Mouse (Mus musculus): ENCODE data around the gene Flt1. TPM values are rescaled to one million over a fixed set of nuclear protein-coding genes. Genes with fewer than 3 reads are reported as not detected.

Flt1 gene
- polyA plus RNA-seq, 1 experiment from 2014 or later, result 11.2 TPM

DNA sequence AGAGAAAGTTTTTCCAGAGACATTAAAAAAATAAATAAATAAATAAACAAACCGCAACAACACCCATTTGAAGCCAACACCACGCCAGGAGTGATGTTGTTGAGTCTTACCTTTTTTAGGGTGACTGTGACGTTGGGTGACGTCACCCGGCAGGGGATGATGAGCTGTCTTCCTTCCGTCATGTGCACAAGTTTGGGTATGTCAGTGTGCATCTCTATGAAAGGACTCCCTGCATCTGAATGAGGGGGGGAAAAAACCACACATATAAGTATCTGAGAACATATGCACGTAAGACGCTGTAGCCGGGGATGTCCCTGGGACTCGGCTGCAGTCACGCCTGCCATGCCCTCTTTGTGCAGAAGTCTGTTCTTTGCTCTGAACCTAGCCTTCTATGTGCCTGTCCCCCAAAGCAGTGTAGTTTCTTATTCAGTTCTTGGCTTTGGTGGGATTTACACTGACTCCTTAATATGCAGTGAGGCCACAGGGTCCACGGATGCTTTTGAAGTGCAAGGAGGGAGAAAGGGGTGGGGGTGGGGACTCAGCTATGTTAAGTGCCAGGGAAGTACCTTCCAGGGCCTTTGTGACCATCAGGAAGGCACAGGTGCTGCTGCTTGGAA, 42.0 kb downstream of the Flt1 start:
- no peak overlapping the region for H3K4me3 ChIP-seq (ENCODE audit: low read depth, low read length)
- H3K27ac ChIP-seq (ENCODE audit: low read depth, low read length), result no peak overlapping the region
- DNase-seq (ENCODE audit: low spot score, missing footprints) (no peak), ATAC-seq (ENCODE audit: low FRiP score) (no peak)
- H3K9me3 ChIP-seq (ENCODE audit: control insufficient read depth, low read length), result no peaks in the 10 kb centered on the region
- 83% methylated on average over 12 of the region's 12 CpGs for WGBS
- H3K27me3 ChIP-seq (ENCODE audit: control insufficient read depth, insufficient read depth, low read length), result no peaks in the 10 kb centered on the region
- H3K4me1 ChIP-seq (ENCODE audit: control insufficient read depth, insufficient read depth, low read length), result no peaks in the 10 kb centered on the region
- no peak overlapping the region for H3K4me2 ChIP-seq
- H3K9ac ChIP-seq (ENCODE audit: low read length), result no peak overlapping the region
- no peaks in the 10 kb centered on the region for H3K36me3 ChIP-seq (ENCODE audit: control insufficient read depth, insufficient read depth, low read length)

DNA sequence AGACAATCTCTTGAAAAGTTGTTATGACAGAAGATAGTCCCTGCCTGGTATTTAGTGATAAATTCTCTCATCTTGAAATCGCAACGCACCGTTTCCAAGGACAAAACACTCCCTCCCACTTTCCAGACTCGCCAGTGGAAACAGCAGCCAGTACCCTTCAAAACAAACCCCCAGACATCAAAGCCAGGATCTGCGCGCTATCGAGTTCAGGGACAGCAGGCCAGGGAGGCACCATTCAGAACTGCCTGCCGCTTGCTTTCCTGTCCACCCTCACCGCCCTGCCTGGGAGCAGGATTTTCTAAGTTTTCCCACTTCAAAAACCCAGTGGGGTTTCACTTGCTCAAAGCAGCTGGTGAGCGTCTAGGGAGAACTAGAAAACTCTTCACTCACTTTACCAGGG, 44.6 kb downstream of the Flt1 start:
- ATAC-seq (ENCODE audit: low FRiP score) (no peak), DNase-seq (ENCODE audit: low spot score, missing footprints) (no peak)
- WGBS, result 48% methylated on average over 10 of the region's 10 CpGs
- Histone ChIP-seq H3K9me3 (ENCODE audit: control insufficient read depth, low read length) (no peaks in the 10 kb centered on the region), H3K27ac (ENCODE audit: low read depth, low read length) (no peak overlapping the region), H3K4me3 (ENCODE audit: low read depth, low read length) (no peak overlapping the region), H3K27me3 (ENCODE audit: control insufficient read depth, insufficient read depth, low read length) (no peaks in the 10 kb centered on the region), H3K36me3 (ENCODE audit: control insufficient read depth, insufficient read depth, low read length) (no peaks in the 10 kb centered on the region), H3K4me1 (ENCODE audit: control insufficient read depth, insufficient read depth, low read length) (no peaks in the 10 kb centered on the region), H3K9ac (ENCODE audit: low read length) (no peak overlapping the region), H3K4me2 (no peak overlapping the region)

DNA sequence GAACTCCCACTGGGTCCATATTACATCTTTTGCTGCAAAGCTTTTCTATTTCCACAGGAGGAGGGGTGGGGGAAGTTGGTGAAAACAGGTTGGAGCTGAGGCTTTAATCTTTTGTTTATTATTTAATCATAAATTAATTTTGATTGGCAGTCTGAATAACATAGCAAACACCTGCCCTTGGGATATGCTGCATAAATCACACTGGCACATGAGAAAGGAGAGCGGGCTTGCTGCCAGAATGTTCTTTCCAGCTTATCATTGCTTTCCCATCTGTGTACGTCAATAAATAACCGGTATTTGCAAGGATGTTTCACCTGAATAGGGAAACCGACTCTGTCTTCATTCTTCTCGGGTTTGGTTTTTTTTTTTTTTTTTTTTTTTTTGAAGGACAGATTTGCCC, 45.1 kb downstream of the Flt1 start:
- WGBS, result 90% methylated on average over 5 of the region's 5 CpGs
- Histone ChIP-seq H3K4me3 (ENCODE audit: low read depth, low read length) (no peak overlapping the region), H3K9me3 (ENCODE audit: control insufficient read depth, low read length) (no peaks in the 10 kb centered on the region), H3K27ac (ENCODE audit: low read depth, low read length) (no peak overlapping the region), H3K4me2 (no peak overlapping the region), H3K27me3 (ENCODE audit: control insufficient read depth, insufficient read depth, low read length) (no peaks in the 10 kb centered on the region), H3K36me3 (ENCODE audit: control insufficient read depth, insufficient read depth, low read length) (no peaks in the 10 kb centered on the region), H3K4me1 (ENCODE audit: control insufficient read depth, insufficient read depth, low read length) (no peaks in the 10 kb centered on the region), H3K9ac (ENCODE audit: low read length) (no peak overlapping the region)
- ATAC-seq (ENCODE audit: low FRiP score) (no peak), DNase-seq (ENCODE audit: low spot score, missing footprints) (no peak)

DNA sequence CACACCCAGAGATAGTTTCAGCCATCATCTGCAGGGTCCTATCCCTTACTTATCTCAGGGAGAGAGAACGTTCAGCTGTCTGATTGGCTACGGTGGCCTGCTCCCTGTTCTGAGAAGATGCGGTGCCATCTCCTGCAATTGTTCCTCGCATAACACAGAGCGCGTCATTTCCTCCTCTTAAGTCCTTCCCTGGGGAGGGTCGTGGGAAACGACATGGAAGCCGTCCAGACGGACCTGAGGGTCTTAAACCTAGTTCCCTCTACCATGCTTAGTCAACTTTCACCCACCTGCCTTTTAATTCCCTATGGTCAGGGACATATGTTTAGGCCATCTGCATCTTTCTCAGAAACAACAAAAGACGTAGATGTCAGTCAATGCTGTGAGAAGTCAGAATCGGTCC, 46.5 kb downstream of the Flt1 start:
- 87% methylated on average over 12 of the region's 12 CpGs for WGBS
- ATAC-seq (ENCODE audit: low FRiP score) (no peak), DNase-seq (ENCODE audit: low spot score, missing footprints) (no peak)
- Histone ChIP-seq H3K4me1 (ENCODE audit: control insufficient read depth, insufficient read depth, low read length) (no peaks in the 10 kb centered on the region), H3K27ac (ENCODE audit: low read depth, low read length) (no peak overlapping the region), H3K9me3 (ENCODE audit: control insufficient read depth, low read length) (no peaks in the 10 kb centered on the region), H3K9ac (ENCODE audit: low read length) (no peak overlapping the region), H3K4me2 (no peak overlapping the region), H3K36me3 (ENCODE audit: control insufficient read depth, insufficient read depth, low read length) (no peaks in the 10 kb centered on the region), H3K4me3 (ENCODE audit: low read depth, low read length) (no peak overlapping the region), H3K27me3 (ENCODE audit: control insufficient read depth, insufficient read depth, low read length) (no peaks in the 10 kb centered on the region)

DNA sequence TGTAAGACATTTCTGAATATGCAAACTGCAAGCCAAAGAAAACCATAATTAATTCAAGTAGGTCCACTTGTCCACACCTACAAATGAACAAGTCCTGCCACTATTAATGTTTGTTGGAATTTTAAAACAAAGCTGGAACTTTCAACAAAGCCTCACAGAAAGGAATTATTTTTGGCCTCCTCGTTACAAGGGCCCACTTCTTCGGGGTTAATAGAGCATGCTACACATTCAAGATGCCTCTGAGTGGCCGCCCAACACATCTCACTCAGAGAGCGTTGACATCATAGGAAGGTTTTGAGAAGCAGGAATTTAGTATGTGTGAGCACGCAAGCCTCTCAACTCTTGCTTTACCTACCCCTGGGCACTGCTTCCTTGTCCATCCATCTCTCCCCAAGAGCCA, 50.0 kb downstream of the Flt1 start:
- ATAC-seq (ENCODE audit: low FRiP score), result no peak
- 85% methylated on average over 5 of the region's 5 CpGs for WGBS

DNA sequence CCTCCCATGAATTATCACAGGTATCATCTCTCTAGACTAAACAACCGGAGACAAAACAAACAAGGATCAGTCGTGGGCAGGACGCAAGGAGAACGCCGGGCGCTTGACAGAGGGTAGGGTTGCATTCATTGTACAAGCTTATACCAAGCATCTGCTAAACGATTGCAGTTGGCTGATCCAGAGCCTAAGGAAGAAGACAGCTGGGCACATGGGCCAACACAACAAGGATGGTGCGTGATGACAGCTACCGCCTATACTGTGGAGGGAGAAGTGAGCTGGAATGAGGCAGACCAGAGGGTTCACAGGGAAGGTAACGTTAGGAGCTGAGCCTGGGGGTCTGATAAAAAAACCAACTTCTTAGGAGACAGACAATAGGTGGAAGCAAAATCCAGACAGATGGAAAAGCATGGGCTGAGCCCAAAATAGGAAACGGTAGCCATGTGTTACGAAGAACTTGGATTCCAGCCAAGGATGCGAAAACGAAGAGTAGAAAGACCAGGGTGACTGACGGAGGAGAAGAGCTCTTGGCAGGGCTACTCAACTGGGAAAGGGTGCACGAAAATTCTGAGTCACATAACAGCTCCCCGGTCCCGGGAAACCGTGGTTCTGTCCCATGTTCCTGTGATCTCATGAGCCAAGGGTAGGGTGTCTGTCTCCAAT, 53.9 kb downstream of the Flt1 start:
- Histone ChIP-seq H3K4me1 (ENCODE audit: control insufficient read depth, insufficient read depth, low read length) (no peaks in the 10 kb centered on the region), H3K27ac (ENCODE audit: low read depth, low read length) (no peak overlapping the region), H3K4me2 (no peak overlapping the region), H3K9ac (ENCODE audit: low read length) (no peak overlapping the region), H3K9me3 (ENCODE audit: control insufficient read depth, low read length) (no peaks in the 10 kb centered on the region), H3K4me3 (ENCODE audit: low read depth, low read length) (no peak overlapping the region), H3K27me3 (ENCODE audit: control insufficient read depth, insufficient read depth, low read length) (no peaks in the 10 kb centered on the region), H3K36me3 (ENCODE audit: control insufficient read depth, insufficient read depth, low read length) (no peaks in the 10 kb centered on the region)
- ATAC-seq (ENCODE audit: low FRiP score), result no peak
- DNase-seq (ENCODE audit: low spot score, missing footprints), result no peak
- WGBS, result 89% methylated on average over 19 of the region's 19 CpGs

More for the DNA sequence above, 50.0 kb downstream of the Flt1 start:
- Histone ChIP-seq H3K4me1 (ENCODE audit: control insufficient read depth, insufficient read depth, low read length) (no peaks in the 10 kb centered on the region), H3K27me3 (ENCODE audit: control insufficient read depth, insufficient read depth, low read length) (no peaks in the 10 kb centered on the region), H3K36me3 (ENCODE audit: control insufficient read depth, insufficient read depth, low read length) (no peaks in the 10 kb centered on the region), H3K9ac (ENCODE audit: low read length) (no peak overlapping the region), H3K4me2 (no peak overlapping the region), H3K27ac (ENCODE audit: low read depth, low read length) (no peak overlapping the region), H3K4me3 (ENCODE audit: low read depth, low read length) (no peak overlapping the region), H3K9me3 (ENCODE audit: control insufficient read depth, low read length) (no peaks in the 10 kb centered on the region)
- no peak for DNase-seq (ENCODE audit: low spot score, missing footprints)

DNA sequence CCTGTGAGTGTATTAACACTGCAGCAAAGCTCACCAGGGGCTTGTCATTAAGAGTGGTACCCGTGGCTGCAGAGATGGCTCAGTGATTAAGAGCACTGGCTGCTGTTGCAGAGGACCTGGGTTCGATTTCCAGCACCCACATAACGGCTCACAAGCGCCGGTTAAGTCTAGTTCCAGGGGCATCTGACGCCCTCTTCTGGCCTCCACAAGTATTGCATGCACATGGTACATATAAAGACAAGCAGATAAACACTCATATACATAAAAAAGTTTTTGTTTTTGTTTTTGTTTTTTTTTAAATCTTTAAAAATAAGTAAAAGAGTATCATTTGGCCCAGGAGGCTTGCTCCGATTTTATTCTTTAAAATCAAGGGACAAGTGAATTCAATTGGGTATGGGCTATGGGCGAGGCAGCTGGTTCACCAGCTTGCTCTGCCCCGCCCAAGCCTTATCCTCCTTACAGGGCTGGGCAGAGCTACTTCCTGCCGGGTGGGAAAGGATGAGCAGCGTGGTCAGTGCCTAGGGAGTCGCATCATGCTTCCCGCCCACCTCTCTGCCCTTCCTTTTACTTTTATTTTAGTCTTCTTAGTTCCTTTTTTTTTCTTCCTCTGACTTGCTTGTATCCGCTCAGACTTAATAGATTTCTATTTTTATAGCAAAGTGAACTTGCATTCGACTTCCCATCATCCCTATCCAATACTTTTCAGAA, 57.0 kb downstream of the Flt1 start:
- DNase-seq (ENCODE audit: low spot score, missing footprints) (no peak), ATAC-seq (ENCODE audit: low FRiP score) (no peak)
- Histone ChIP-seq H3K4me2 (no peak overlapping the region), H3K4me1 (ENCODE audit: control insufficient read depth, insufficient read depth, low read length) (no peaks in the 10 kb centered on the region), H3K9ac (ENCODE audit: low read length) (no peak overlapping the region), H3K9me3 (ENCODE audit: control insufficient read depth, low read length) (no peaks in the 10 kb centered on the region), H3K27ac (ENCODE audit: low read depth, low read length) (no peak overlapping the region), H3K4me3 (ENCODE audit: low read depth, low read length) (no peak overlapping the region), H3K27me3 (ENCODE audit: control insufficient read depth, insufficient read depth, low read length) (no peaks in the 10 kb centered on the region), H3K36me3 (ENCODE audit: control insufficient read depth, insufficient read depth, low read length) (no peaks in the 10 kb centered on the region)
- WGBS, result 89% methylated on average over 15 of the region's 15 CpGs

DNA sequence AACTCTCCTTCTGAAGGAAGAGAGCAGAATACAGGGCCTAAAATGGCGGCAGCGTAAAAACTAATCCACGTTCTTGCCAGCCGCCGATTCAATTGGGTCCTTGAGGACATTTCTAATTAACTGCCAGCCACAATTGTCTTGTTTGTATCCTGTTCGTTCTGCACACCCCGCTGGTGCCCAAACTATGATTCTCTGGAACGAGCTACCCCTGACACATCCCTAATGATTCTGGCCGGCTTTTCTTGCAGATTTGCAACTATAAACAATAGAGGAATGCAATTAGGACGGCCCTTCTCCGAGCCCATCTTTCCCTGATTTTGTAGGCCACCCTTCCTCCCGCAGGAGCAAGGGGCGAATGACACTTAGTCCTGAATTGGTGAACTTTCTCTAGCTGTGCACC, 59.9 kb downstream of the Flt1 start:
- no peaks in the 10 kb centered on the region for H3K36me3 ChIP-seq (ENCODE audit: control insufficient read depth, insufficient read depth, low read length)
- no peak for ATAC-seq (ENCODE audit: low FRiP score)
- H3K4me3 ChIP-seq (ENCODE audit: low read depth, low read length), result no peak overlapping the region
- H3K9ac ChIP-seq (ENCODE audit: low read length), result no peak overlapping the region
- H3K9me3 ChIP-seq (ENCODE audit: control insufficient read depth, low read length), result no peaks in the 10 kb centered on the region
- no peaks in the 10 kb centered on the region for H3K27me3 ChIP-seq (ENCODE audit: control insufficient read depth, insufficient read depth, low read length)
- H3K27ac ChIP-seq (ENCODE audit: low read depth, low read length), result no peak overlapping the region
- H3K4me2 ChIP-seq, result no peak overlapping the region
- H3K4me1 ChIP-seq (ENCODE audit: control insufficient read depth, insufficient read depth, low read length), result no peaks in the 10 kb centered on the region
- no peak for DNase-seq (ENCODE audit: low spot score, missing footprints)
- 86% methylated on average over 13 of the region's 13 CpGs for WGBS

DNA sequence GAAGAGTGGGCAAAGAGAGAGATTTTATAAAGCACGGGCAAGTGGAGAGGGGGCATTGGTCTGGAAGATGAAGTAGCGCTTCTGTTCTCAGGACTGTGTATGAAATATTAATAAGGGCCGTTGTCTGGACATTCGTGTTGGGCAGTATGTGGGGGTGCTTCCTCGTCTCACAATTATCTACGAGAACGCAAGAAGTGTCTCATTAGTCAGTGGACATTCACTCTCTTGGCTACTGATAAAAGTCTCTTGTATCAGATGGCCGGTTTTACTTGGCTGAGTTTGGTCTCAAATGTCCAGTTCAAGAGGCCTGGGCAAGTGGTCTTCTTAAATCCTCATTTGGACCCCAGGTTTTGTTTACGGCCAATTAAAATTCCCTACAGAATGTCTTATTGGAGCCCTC, 60.4 kb downstream of the Flt1 start:
- H3K27me3 ChIP-seq (ENCODE audit: control insufficient read depth, insufficient read depth, low read length), result no peaks in the 10 kb centered on the region
- WGBS, result 94% methylated on average over 9 of the region's 9 CpGs
- H3K4me3 ChIP-seq (ENCODE audit: low read depth, low read length), result no peak overlapping the region
- DNase-seq (ENCODE audit: low spot score, missing footprints) (no peak), ATAC-seq (ENCODE audit: low FRiP score) (no peak)
- no peaks in the 10 kb centered on the region for H3K9me3 ChIP-seq (ENCODE audit: control insufficient read depth, low read length)
- no peak overlapping the region for H3K27ac ChIP-seq (ENCODE audit: low read depth, low read length)
- H3K36me3 ChIP-seq (ENCODE audit: control insufficient read depth, insufficient read depth, low read length), result no peaks in the 10 kb centered on the region
- H3K4me1 ChIP-seq (ENCODE audit: control insufficient read depth, insufficient read depth, low read length), result no peaks in the 10 kb centered on the region
- no peak overlapping the region for H3K4me2 ChIP-seq
- H3K9ac ChIP-seq (ENCODE audit: low read length), result no peak overlapping the region
